Mouse (Mus musculus): ENCODE data around the gene Cntn1.
A peak's percentile ranks its signal among the peaks of the same experiment; 100 is the strongest.

Cntn1 gene

GRCm38 (mm10) chr15:92050996-92051352 lies at the start of gene Cntn1:
Gene Cntn1, plus strand, starts transcription at chr15:92051165.
- peak; percentile 90 to 94 for DNase-seq

GRCm38 (mm10) chr15:92001431-92001830 lies 49.5 kb upstream of the Cntn1 start:
- peak; percentile 10 to 30 for DNase-seq

- no peak for DNase-seq
Measured at GRCm38 (mm10) chr15:92012165-92013083, 38.5 kb upstream of the Cntn1 start.

GRCm38 (mm10) chr15:92034111-92034510 lies 16.9 kb upstream of the Cntn1 start:
- no peak for DNase-seq

- peak in 1 of 2 experiments; percentile 45 for DNase-seq
Measured at GRCm38 (mm10) chr15:92042538-92042937, 8.4 kb upstream of the Cntn1 start.

- peak; percentile 81 to 87 for DNase-seq
Measured at GRCm38 (mm10) chr15:92046042-92046441, 4.9 kb upstream of the Cntn1 start.

GRCm38 (mm10) chr15:92048031-92048430 lies 2.9 kb upstream of the Cntn1 start:
- no peak for DNase-seq

- no peak for DNase-seq
Measured at GRCm38 (mm10) chr15:92048531-92048930, 2.4 kb upstream of the Cntn1 start.

GRCm38 (mm10) chr15:92051353-92052132 lies 578 bp downstream of the Cntn1 start:
- peak; percentile 88 to 89 for DNase-seq

GRCm38 (mm10) chr15:92052133-92052463 lies 1.1 kb downstream of the Cntn1 start:
- no peak for DNase-seq

- peak in 1 of 2 experiments; percentile 22 for DNase-seq
Measured at GRCm38 (mm10) chr15:92057553-92057952, 6.6 kb downstream of the Cntn1 start.

GRCm38 (mm10) chr15:92060986-92061385 lies 10.0 kb downstream of the Cntn1 start:
- no peak for DNase-seq

GRCm38 (mm10) chr15:92079416-92079815 lies 28.5 kb downstream of the Cntn1 start:
- DNase-seq: no peak

GRCm38 (mm10) chr15:92085876-92086275 lies 34.9 kb downstream of the Cntn1 start:
- no peak for DNase-seq

- no peak for DNase-seq
Measured at GRCm38 (mm10) chr15:92087691-92088286, 36.8 kb downstream of the Cntn1 start.

- no peak for DNase-seq
Measured at GRCm38 (mm10) chr15:92090787-92091186, 39.8 kb downstream of the Cntn1 start.

GRCm38 (mm10) chr15:92092041-92092440 lies 41.1 kb downstream of the Cntn1 start:
- peak in 1 of 2 experiments; percentile 53 for DNase-seq

- no peak for DNase-seq
Measured at GRCm38 (mm10) chr15:92099410-92100174, 48.6 kb downstream of the Cntn1 start.

GRCm38 (mm10) chr15:92101956-92102355 lies 51.0 kb downstream of the Cntn1 start:
- peak in 1 of 2 experiments; percentile 19 for DNase-seq

- DNase-seq: peak in 1 of 2 experiments; percentile 36
Measured at GRCm38 (mm10) chr15:92112455-92112854, 61.5 kb downstream of the Cntn1 start.

GRCm38 (mm10) chr15:92132936-92133335 lies 82.0 kb downstream of the Cntn1 start:
- no peak for DNase-seq

- no peak for DNase-seq
Measured at GRCm38 (mm10) chr15:92134254-92134653, 83.3 kb downstream of the Cntn1 start.

- DNase-seq: no peak
Measured at GRCm38 (mm10) chr15:92137026-92137425, 86.1 kb downstream of the Cntn1 start.
